Mouse (Mus musculus): ENCODE measurements around the gene Gsdma3. TPM values are rescaled to one million over a fixed set of nuclear protein-coding genes. Genes with fewer than 3 reads are reported as not detected.
"Not testable (repeated sequence)": the region's sequence is repeated elsewhere in the genome, so short reads cannot be mapped to it uniquely, and the experiment has no call there.

The Gsdma3 gene
- polyA plus RNA-seq, 1 experiment, result not detected

DNA sequence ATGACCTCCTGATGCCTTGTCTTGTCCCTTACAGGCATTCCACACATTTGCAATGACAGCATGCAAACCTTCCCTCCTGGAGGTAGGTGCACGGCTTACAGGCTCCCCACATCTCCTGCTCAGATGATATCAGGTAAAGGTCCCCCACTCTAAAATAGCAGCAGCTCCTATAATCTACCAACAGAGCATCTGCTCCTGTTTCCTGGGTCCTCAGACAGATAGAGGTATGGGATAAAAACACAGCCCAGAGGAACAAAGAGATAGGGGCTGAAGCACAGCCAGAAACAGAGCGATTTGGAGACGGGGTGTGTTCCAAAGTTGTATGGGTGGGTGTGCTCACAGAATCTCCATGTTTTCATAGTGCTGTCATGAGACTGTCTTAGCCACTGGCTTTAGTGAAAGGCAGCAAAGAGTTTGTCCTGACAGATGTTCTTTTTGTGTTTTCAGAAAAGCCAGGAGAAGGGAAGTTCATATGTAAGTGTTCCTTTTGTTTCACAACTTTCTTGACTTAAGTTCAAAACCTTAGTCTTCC is 45.2 kb downstream of the Gsdma3 start:
- Histone ChIP-seq H3K27me3 (ENCODE audit: control insufficient read depth, insufficient read depth, insufficient read length) (peaks cover 39% of the 10 kb centered on the region), H3ac (ENCODE audit: control insufficient read depth, insufficient read length) (no peak overlapping the region), H3K4me3 (no peak overlapping the region), H3K36me3 (ENCODE audit: control insufficient read depth, insufficient read depth) (no peaks in the 10 kb centered on the region), H3K4me2 (ENCODE audit: low read depth) (no peak overlapping the region), H3K79me2 (ENCODE audit: control insufficient read depth, insufficient read depth) (no peaks in the 10 kb centered on the region)
- no peak for TF ChIP-seq REST (IDR thresholded peaks at IDR 0.05; ENCODE audit: insufficient read depth, insufficient read length)
- no peak for TF ChIP-seq MAX (IDR thresholded peaks at IDR 0.05; ENCODE audit: low read depth)
- TF ChIP-seq SRF (IDR thresholded peaks at IDR 0.05; ENCODE audit: control insufficient read depth, insufficient read length, low read depth), result no peak
- TF ChIP-seq CEBPB (IDR thresholded peaks at IDR 0.05; ENCODE audit: insufficient read depth, poor library complexity, severe bottlenecking), result no peak
- no peak for TF ChIP-seq USF1 (IDR thresholded peaks at IDR 0.05; ENCODE audit: low read depth)
- TF ChIP-seq MYOG (IDR thresholded peaks at IDR 0.05; ENCODE audit: control insufficient read depth in 1 of 3, insufficient read depth in 1 of 3, insufficient read length in 2 of 3, low read depth in 2 of 3), result no peak

- Histone ChIP-seq H3K4me3 (no peak overlapping the region), H3ac (ENCODE audit: control insufficient read depth, insufficient read length) (no peak overlapping the region), H3K36me3 (ENCODE audit: control insufficient read depth, insufficient read depth) (no peaks in the 10 kb centered on the region), H3K4me2 (ENCODE audit: low read depth) (no peak overlapping the region), H3K27me3 (ENCODE audit: control insufficient read depth, insufficient read depth, insufficient read length) (peaks cover 34% of the 10 kb centered on the region), H3K79me2 (ENCODE audit: control insufficient read depth, insufficient read depth) (no peaks in the 10 kb centered on the region)
- TF ChIP-seq MYOD1 (IDR thresholded peaks at IDR 0.05; ENCODE audit: control insufficient read depth in 1 of 3, insufficient read length in 2 of 3, low read depth in 2 of 3), result peak in 2 of 3 experiments; percentile 71 to 79
- TF ChIP-seq MYOG (IDR thresholded peaks at IDR 0.05; ENCODE audit: control insufficient read depth in 1 of 3, insufficient read depth in 1 of 3, insufficient read length in 2 of 3, low read depth in 2 of 3), result peak; percentile 54 to 78 (median 68)
- TF ChIP-seq POLR2AphosphoS2 (IDR thresholded peaks at IDR 0.05; ENCODE audit: insufficient read length, low read depth), result no peak
Measured at GRCm38 (mm10) chr11:98671857-98672256, 45.7 kb downstream of the Gsdma3 start.

GRCm38 (mm10) chr11:98672482-98672881 is 46.3 kb downstream of the Gsdma3 start:
- H3K27me3 ChIP-seq (ENCODE audit: control insufficient read depth, insufficient read depth, insufficient read length), result peaks cover 28% of the 10 kb centered on the region
- no peak for TF ChIP-seq MAX (IDR thresholded peaks at IDR 0.05; ENCODE audit: low read depth)
- no peak for TF ChIP-seq E2F4 (IDR thresholded peaks at IDR 0.05; ENCODE audit: insufficient read depth)
- TF ChIP-seq TCF3 (IDR thresholded peaks at IDR 0.05; ENCODE audit: insufficient read length, low read depth), result no peak
- no peak for TF ChIP-seq CEBPB (IDR thresholded peaks at IDR 0.05; ENCODE audit: insufficient read depth, poor library complexity, severe bottlenecking)
- TF ChIP-seq MYOG (IDR thresholded peaks at IDR 0.05; ENCODE audit: control insufficient read depth in 1 of 3, insufficient read depth in 1 of 3, insufficient read length in 2 of 3, low read depth in 2 of 3), result no peak
- TF ChIP-seq POLR2AphosphoS2 (IDR thresholded peaks at IDR 0.05; ENCODE audit: insufficient read length, low read depth), result no peak
- no peaks in the 10 kb centered on the region for H3K79me2 ChIP-seq (ENCODE audit: control insufficient read depth, insufficient read depth)
- H3K4me3 ChIP-seq, result no peak overlapping the region
- H3ac ChIP-seq (ENCODE audit: control insufficient read depth, insufficient read length), result no peak overlapping the region
- H3K4me2 ChIP-seq (ENCODE audit: low read depth), result no peak overlapping the region
- no peaks in the 10 kb centered on the region for H3K36me3 ChIP-seq (ENCODE audit: control insufficient read depth, insufficient read depth)

GRCm38 (mm10) chr11:98673136-98673535 is 47.0 kb downstream of the Gsdma3 start:
- not testable (repeated sequence) for H3K79me2 ChIP-seq (ENCODE audit: control insufficient read depth, insufficient read depth); H3ac ChIP-seq (ENCODE audit: control insufficient read depth, insufficient read length); H3K36me3 ChIP-seq (ENCODE audit: control insufficient read depth, insufficient read depth); H3K4me3 ChIP-seq
- H3K27me3 ChIP-seq (ENCODE audit: control insufficient read depth, insufficient read depth, insufficient read length), result peaks cover 21% of the 10 kb centered on the region
- peak overlapping the region; percentile 44 for H3K4me2 ChIP-seq (ENCODE audit: low read depth)

- H3K27me3 ChIP-seq (ENCODE audit: control insufficient read depth, insufficient read depth, insufficient read length), result no peaks in the 10 kb centered on the region
- no peak overlapping the region for H3ac ChIP-seq (ENCODE audit: control insufficient read depth, insufficient read length)
- no peaks in the 10 kb centered on the region for H3K36me3 ChIP-seq (ENCODE audit: control insufficient read depth, insufficient read depth)
- H3K79me2 ChIP-seq (ENCODE audit: control insufficient read depth, insufficient read depth), result no peaks in the 10 kb centered on the region
- TF ChIP-seq REST (IDR thresholded peaks at IDR 0.05; ENCODE audit: insufficient read depth, insufficient read length), result no peak
- TF ChIP-seq POLR2A (IDR thresholded peaks at IDR 0.05; ENCODE audit: insufficient read length, low read depth), result no peak
- no peak for TF ChIP-seq TCF3 (IDR thresholded peaks at IDR 0.05; ENCODE audit: insufficient read length, low read depth)
- no peak for TF ChIP-seq MAX (IDR thresholded peaks at IDR 0.05; ENCODE audit: low read depth)
- no peak for TF ChIP-seq CEBPB (IDR thresholded peaks at IDR 0.05; ENCODE audit: insufficient read depth, poor library complexity, severe bottlenecking)
- no peak for TF ChIP-seq POLR2AphosphoS2 (IDR thresholded peaks at IDR 0.05; ENCODE audit: insufficient read length, low read depth)
- TF ChIP-seq SRF (IDR thresholded peaks at IDR 0.05; ENCODE audit: control insufficient read depth, insufficient read length, low read depth), result no peak
- no peak for TF ChIP-seq MYOD1 (IDR thresholded peaks at IDR 0.05; ENCODE audit: control insufficient read depth in 1 of 3, insufficient read length in 2 of 3, low read depth in 2 of 3)
- H3K4me3 ChIP-seq, result no peak overlapping the region
- no peak overlapping the region for H3K4me2 ChIP-seq (ENCODE audit: low read depth)
Measured at GRCm38 (mm10) chr11:98675829-98676363, 49.7 kb downstream of the Gsdma3 start.

GRCm38 (mm10) chr11:98680023-98680422 is 53.9 kb downstream of the Gsdma3 start:
- TF ChIP-seq SRF (IDR thresholded peaks at IDR 0.05; ENCODE audit: control insufficient read depth, insufficient read length, low read depth), result no peak
- TF ChIP-seq TCF12 (IDR thresholded peaks at IDR 0.05; ENCODE audit: insufficient read depth, poor library complexity, severe bottlenecking), result no peak
- TF ChIP-seq TCF3 (IDR thresholded peaks at IDR 0.05; ENCODE audit: insufficient read length, low read depth), result no peak
- no peak for TF ChIP-seq REST (IDR thresholded peaks at IDR 0.05; ENCODE audit: insufficient read depth, insufficient read length)
- TF ChIP-seq MAX (IDR thresholded peaks at IDR 0.05; ENCODE audit: low read depth), result no peak
- no peak for TF ChIP-seq E2F4 (IDR thresholded peaks at IDR 0.05; ENCODE audit: insufficient read depth)
- no peak for TF ChIP-seq MYOG (IDR thresholded peaks at IDR 0.05; ENCODE audit: control insufficient read depth in 1 of 3, insufficient read depth in 1 of 3, insufficient read length in 2 of 3, low read depth in 2 of 3)
- no peak for TF ChIP-seq POLR2AphosphoS2 (IDR thresholded peaks at IDR 0.05; ENCODE audit: insufficient read length, low read depth)
- no peak for TF ChIP-seq USF1 (IDR thresholded peaks at IDR 0.05; ENCODE audit: low read depth)
- TF ChIP-seq POLR2A (IDR thresholded peaks at IDR 0.05; ENCODE audit: insufficient read length, low read depth), result no peak
- no peak for TF ChIP-seq MYOD1 (IDR thresholded peaks at IDR 0.05; ENCODE audit: control insufficient read depth in 1 of 3, insufficient read length in 2 of 3, low read depth in 2 of 3)
- no peak for TF ChIP-seq CEBPB (IDR thresholded peaks at IDR 0.05; ENCODE audit: insufficient read depth, poor library complexity, severe bottlenecking)
- no peak overlapping the region for H3K4me2 ChIP-seq (ENCODE audit: low read depth)

DNA sequence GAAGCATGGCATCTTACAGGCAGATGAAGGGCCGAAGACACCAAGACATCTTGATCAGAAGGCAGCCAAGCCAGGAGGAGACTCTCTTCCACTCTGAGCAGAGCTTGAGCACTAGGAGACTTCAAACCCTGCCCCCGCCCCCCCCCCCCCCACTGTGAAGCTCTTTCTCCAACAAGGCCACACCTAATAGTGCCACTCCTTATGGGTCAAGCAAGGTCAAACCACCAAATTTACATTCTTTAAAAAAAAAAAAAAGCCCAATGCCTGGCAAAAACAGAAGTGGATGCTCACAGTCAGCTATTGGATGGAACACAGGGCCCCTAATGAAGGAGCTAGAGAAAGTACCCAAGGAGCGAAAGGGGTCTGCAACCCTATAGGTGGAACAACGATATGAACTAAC is 54.4 kb downstream of the Gsdma3 start:
- not testable (repeated sequence) for H3K4me2 ChIP-seq (ENCODE audit: low read depth); H3K36me3 ChIP-seq (ENCODE audit: control insufficient read depth, insufficient read depth); H3ac ChIP-seq (ENCODE audit: control insufficient read depth, insufficient read length); H3K4me3 ChIP-seq; H3K27me3 ChIP-seq (ENCODE audit: control insufficient read depth, insufficient read depth, insufficient read length)
- H3K79me2 ChIP-seq (ENCODE audit: control insufficient read depth, insufficient read depth), result peaks cover 28% of the 10 kb centered on the region

More at GRCm38 (mm10) chr11:98680023-98680422, 53.9 kb downstream of the Gsdma3 start:
- H3ac ChIP-seq (ENCODE audit: control insufficient read depth, insufficient read length), result no peak overlapping the region
- peaks cover 4% of the 10 kb centered on the region for H3K36me3 ChIP-seq (ENCODE audit: control insufficient read depth, insufficient read depth)
- no peaks in the 10 kb centered on the region for H3K27me3 ChIP-seq (ENCODE audit: control insufficient read depth, insufficient read depth, insufficient read length)
- H3K79me2 ChIP-seq (ENCODE audit: control insufficient read depth, insufficient read depth), result peaks cover 26% of the 10 kb centered on the region
- H3K4me3 ChIP-seq, result no peak overlapping the region

Data from myocyte (in vitro differentiated cells).